Mouse (Mus musculus): Measurements from ENCODE around the gene Fam174b. TPM values are rescaled to one million over a fixed set of nuclear protein-coding genes. Genes with fewer than 3 reads are reported as not detected.

Fam174b gene
- polyA plus RNA-seq, 1 experiment from 2014 or later, result 28.8 TPM

DNA sequence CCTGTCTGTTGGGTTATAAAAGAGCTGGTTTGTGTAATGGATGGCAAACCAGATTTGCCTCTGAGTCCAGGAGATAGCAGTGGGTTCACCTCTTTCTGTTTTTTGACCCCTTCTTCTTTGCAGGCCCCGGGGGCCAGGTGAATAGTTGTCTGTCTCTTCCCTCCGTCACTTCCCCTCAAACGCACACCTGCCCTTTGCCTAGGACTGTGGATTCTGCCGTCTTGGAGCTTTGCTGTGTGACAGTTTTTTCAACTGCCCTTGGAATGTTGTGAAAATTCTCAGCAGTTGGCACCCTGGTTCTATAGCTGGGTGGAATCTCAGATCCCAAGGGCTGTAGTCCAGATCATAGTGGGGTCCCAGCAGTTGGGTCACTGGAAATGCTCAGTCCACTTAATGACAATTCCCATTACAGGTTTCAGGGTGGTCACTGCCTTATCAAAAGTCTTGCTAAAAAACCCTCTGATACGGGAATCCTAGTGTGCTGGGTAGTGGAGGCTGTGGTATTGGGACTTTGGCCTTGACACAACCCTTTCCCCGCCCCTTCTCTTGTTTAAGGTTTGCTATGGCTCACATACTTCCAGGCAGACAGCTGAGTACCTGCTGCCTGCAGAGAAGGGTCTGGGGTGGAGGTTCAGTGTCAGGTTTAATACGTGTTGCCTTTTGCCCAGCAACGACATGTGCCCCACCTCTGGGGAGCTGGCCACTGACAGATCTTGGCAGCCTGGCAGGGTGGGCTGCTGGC is 76.3 kb downstream of the Fam174b start:
- WGBS, result 69% methylated on average over 8 of the region's 8 CpGs
- no peak for TF ChIP-seq CTCF (IDR thresholded peaks at IDR 0.05; ENCODE audit: low read depth)
- no peaks in the 10 kb centered on the region for H3K27me3 ChIP-seq (ENCODE audit: insufficient read depth, low read length)
- H3K4me1 ChIP-seq (replicated peaks; ENCODE audit: insufficient read depth, low read length), result no peaks in the 10 kb centered on the region
- H3K36me3 ChIP-seq (ENCODE audit: insufficient read depth, low read length), result no peaks in the 10 kb centered on the region
- no peaks in the 10 kb centered on the region for H3K9me3 ChIP-seq (replicated peaks; ENCODE audit: low read length)
- no peak overlapping the region for H3K9ac ChIP-seq (ENCODE audit: low read depth, low read length)
- H3K4me3 ChIP-seq (replicated peaks; ENCODE audit: low read depth, low read length), result no peak overlapping the region
- H3K27ac ChIP-seq, result peak overlapping the region; percentile 2; the same call in 1 of the 2 replicates
- no peak overlapping the region for H3K4me2 ChIP-seq (ENCODE audit: low read length)
- no peak for ATAC-seq (replicated peaks; ENCODE audit: low FRiP score, low read depth)
- DNase-seq (ENCODE audit: low spot score), result no peak

GRCm38 (mm10) chr7:73819366-73819765 is 79.3 kb downstream of the Fam174b start:
- Histone ChIP-seq H3K9me3 (replicated peaks; ENCODE audit: low read length) (no peaks in the 10 kb centered on the region), H3K36me3 (ENCODE audit: insufficient read depth, low read length) (no peaks in the 10 kb centered on the region), H3K4me2 (ENCODE audit: low read length) (no peak overlapping the region), H3K4me1 (replicated peaks; ENCODE audit: insufficient read depth, low read length) (no peaks in the 10 kb centered on the region), H3K27ac (no peak overlapping the region), H3K4me3 (replicated peaks; ENCODE audit: low read depth, low read length) (no peak overlapping the region), H3K9ac (ENCODE audit: low read depth, low read length) (no peak overlapping the region), H3K27me3 (ENCODE audit: insufficient read depth, low read length) (no peaks in the 10 kb centered on the region)
- WGBS, result 80% methylated on average over 17 of the region's 17 CpGs
- ATAC-seq (replicated peaks; ENCODE audit: low FRiP score, low read depth) (no peak), DNase-seq (ENCODE audit: low spot score) (no peak)
- TF ChIP-seq CTCF (IDR thresholded peaks at IDR 0.05; ENCODE audit: low read depth), result peak; percentile 45; the same call in 1 of the 2 replicates

Small RNAs within 50 kb of the gene (microRNA-seq; reads per million reads assigned to microRNA genes)
- gene Mir7234, result not detected

Other genes starting within 250 kb of the Fam174b start
- 41.6 and 44.1 TPM in 2 replicates for gene Chd2, start 198.5 kb upstream of the Fam174b start, polyA plus RNA-seq (2015; fragmentation: Nextera tagmentation; extraction: Ambion mirVana)

All from kidney, postnatal 0 days (tissue).